Mouse (Mus musculus): Measurements from ENCODE around the gene Qpctl. TPM values are rescaled to one million over a fixed set of nuclear protein-coding genes. Genes with fewer than 3 reads are reported as not detected.

Qpctl gene
- total and polyA plus RNA-seq, 3 experiments: 3.1 to 6.5 TPM; not detected in 1

DNA sequence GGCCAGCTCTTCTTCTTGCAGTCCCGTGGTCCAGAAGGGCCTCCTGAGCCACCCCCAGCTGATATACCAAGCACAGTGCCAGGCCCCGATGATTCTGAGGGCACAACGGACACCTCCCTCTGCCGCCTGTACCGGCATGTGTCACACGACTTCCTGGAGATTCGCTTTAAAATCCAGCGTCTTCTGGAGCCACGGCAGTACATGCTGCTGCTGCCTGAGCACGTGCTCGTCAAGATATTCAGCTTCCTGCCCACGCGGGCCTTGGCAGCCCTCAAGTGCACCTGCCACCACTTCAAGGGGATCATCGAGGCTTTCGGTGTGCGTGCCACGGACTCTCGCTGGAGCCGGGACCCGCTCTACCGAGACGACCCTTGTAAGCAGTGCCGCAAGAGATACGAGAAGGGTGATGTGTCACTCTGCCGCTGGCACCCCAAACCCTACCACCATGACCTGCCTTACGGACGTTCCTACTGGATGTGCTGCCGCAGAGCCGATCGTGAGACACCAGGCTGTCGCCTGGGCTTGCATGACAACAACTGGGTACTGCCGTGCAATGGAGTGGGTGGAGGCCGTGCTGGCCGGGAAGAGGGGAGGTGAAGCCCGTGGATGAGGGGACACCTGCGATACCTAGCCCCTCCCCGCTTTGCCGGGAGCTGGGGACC is 12.3 kb downstream of the Qpctl start:
- H3K4me3 ChIP-seq (ENCODE audit: control insufficient read depth in 1 of 2, insufficient read depth in 1 of 2, low read depth in 2 of 2, low read length in 2 of 2): no peak overlapping the region
- no peak overlapping the region for H3K9ac ChIP-seq (ENCODE audit: control insufficient read depth, low read depth, low read length, poor library complexity, severe bottlenecking)
- TF ChIP-seq E2F4 (IDR thresholded peaks at IDR 0.05; ENCODE audit: borderline replicate concordance, low read depth, low read length) (no peak), RAD21 (IDR thresholded peaks at IDR 0.05; ENCODE audit: low read depth, low read length) (no peak), CHD1 (IDR thresholded peaks at IDR 0.05; ENCODE audit: low read depth, low read length) (no peak), SIN3A (IDR thresholded peaks at IDR 0.05; ENCODE audit: low read length) (no peak), CTCF (IDR thresholded peaks at IDR 0.05 in 2 of 3, conservative IDR thresholded peaks at IDR 0.05 in 1 of 3; ENCODE audit: control insufficient read depth in 1 of 3, insufficient read depth in 1 of 3, low read depth in 2 of 3, low read length in 3 of 3, poor library complexity in 1 of 3, severe bottlenecking in 1 of 3) (no peak), POLR2AphosphoS5 (IDR thresholded peaks at IDR 0.05; ENCODE audit: borderline replicate concordance, low read depth, low read length) (no peak), POLR2AphosphoS2 (IDR thresholded peaks at IDR 0.05; ENCODE audit: low read length) (no peak), MXI1 (IDR thresholded peaks at IDR 0.05; ENCODE audit: low read depth, low read length) (no peak), KAT2A (conservative IDR thresholded peaks at IDR 0.05; ENCODE audit: low read depth, low read length) (no peak), UBTF (IDR thresholded peaks at IDR 0.05; ENCODE audit: borderline replicate concordance, insufficient read depth, low read depth, low read length) (no peak), USF1 (IDR thresholded peaks at IDR 0.05; ENCODE audit: low read depth, low read length) (no peak)
- no peaks in the 10 kb centered on the region for H3K9me3 ChIP-seq (replicated peaks; ENCODE audit: insufficient read depth, low read length)
- H3K27ac ChIP-seq (ENCODE audit: control insufficient read depth, low read depth, low read length): no peak overlapping the region
- no peaks in the 10 kb centered on the region for H3K79me2 ChIP-seq (ENCODE audit: control insufficient read depth, insufficient read depth, low read length, poor library complexity)
- H3K4me1 ChIP-seq (ENCODE audit: control insufficient read depth in 1 of 2, insufficient read depth in 2 of 2, low read length in 2 of 2): peaks cover 0 to 2% of the 10 kb centered on the region in 2 experiments; a peak in 2 of 4 replicates
- no peaks in the 10 kb centered on the region for H3K27me3 ChIP-seq (ENCODE audit: control insufficient read depth in 1 of 2, insufficient read depth in 2 of 2, low read length in 2 of 2)
- no peak for DNase-seq (ENCODE audit: low read depth, low spot score)
- H3K36me3 ChIP-seq (ENCODE audit: control insufficient read depth in 1 of 2, insufficient read depth in 2 of 2, low read length in 2 of 2): 0 out of 4 replicates have a peak, but pooled peaks cover 0 to under 1% of the 10 kb centered on the region in 2 experiments

DNA sequence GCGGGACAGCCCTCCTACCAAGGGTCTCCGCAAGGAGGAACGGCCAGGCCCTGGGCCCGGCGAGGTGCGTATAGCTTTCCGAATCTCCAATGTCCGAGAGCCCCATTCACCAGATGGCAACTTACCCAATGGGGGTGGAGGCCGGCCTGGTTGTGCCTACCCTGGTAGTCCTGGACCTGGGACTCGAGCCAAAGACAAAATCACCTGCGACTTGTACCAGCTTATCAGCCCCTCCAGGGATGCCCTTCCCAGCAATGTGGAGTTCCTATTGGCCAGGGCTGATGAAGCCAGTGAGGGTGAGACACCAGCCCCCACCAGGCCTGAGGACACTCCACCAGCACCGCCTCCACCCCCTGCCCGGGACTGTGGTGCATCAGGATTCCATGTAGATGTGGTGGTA is 12.9 kb downstream of the Qpctl start:
- Histone ChIP-seq H3K4me1 (ENCODE audit: control insufficient read depth in 1 of 2, insufficient read depth in 2 of 2, low read length in 2 of 2) (peaks cover 0 to 4% of the 10 kb centered on the region in 2 experiments; a peak in 2 of 4 replicates), H3K9ac (ENCODE audit: control insufficient read depth, low read depth, low read length, poor library complexity, severe bottlenecking) (no peak overlapping the region)

More for the DNA sequence above, 12.9 kb downstream of the Qpctl start:
- no peak overlapping the region for H3K27ac ChIP-seq (ENCODE audit: control insufficient read depth, low read depth, low read length)
- no peak overlapping the region for H3K4me3 ChIP-seq (ENCODE audit: control insufficient read depth in 1 of 2, insufficient read depth in 1 of 2, low read depth in 2 of 2, low read length in 2 of 2)
- H3K36me3 ChIP-seq (ENCODE audit: control insufficient read depth in 1 of 2, insufficient read depth in 2 of 2, low read length in 2 of 2): 0 out of 4 replicates have a peak, but pooled peaks cover 0 to 2% of the 10 kb centered on the region in 2 experiments
- DNase-seq (ENCODE audit: low read depth, low spot score): no peak
- H3K9me3 ChIP-seq (replicated peaks; ENCODE audit: insufficient read depth, low read length): no peaks in the 10 kb centered on the region
- no peaks in the 10 kb centered on the region for H3K79me2 ChIP-seq (ENCODE audit: control insufficient read depth, insufficient read depth, low read length, poor library complexity)
- TF ChIP-seq GATA1 (IDR thresholded peaks at IDR 0.05; ENCODE audit: low read depth, low read length) (no peak), HCFC1 (IDR thresholded peaks at IDR 0.05; ENCODE audit: low read depth, low read length) (no peak), ZMIZ1 (IDR thresholded peaks at IDR 0.05; ENCODE audit: low read depth, low read length) (no peak), KAT2A (conservative IDR thresholded peaks at IDR 0.05; ENCODE audit: low read depth, low read length) (no peak), MEF2A (IDR thresholded peaks at IDR 0.05; ENCODE audit: extremely low read depth, insufficient replicate concordance, low read depth, low read length, poor library complexity, severe bottlenecking) (no peak), TCF12 (IDR thresholded peaks at IDR 0.05; ENCODE audit: low read depth, low read length) (no peak), EP300 (IDR thresholded peaks at IDR 0.05; ENCODE audit: low read depth in 1 of 2, low read length in 2 of 2) (no peak), POLR2A (IDR thresholded peaks at IDR 0.05; ENCODE audit: control insufficient read depth in 1 of 2, insufficient read depth in 1 of 2, low read depth in 1 of 2, low read length in 2 of 2, poor library complexity in 1 of 2) (no peak), NELFE (IDR thresholded peaks at IDR 0.05; ENCODE audit: low read depth, low read length) (no peak), TBP (IDR thresholded peaks at IDR 0.05; ENCODE audit: low read depth, low read length) (no peak)
- no peaks in the 10 kb centered on the region for H3K27me3 ChIP-seq (ENCODE audit: control insufficient read depth in 1 of 2, insufficient read depth in 2 of 2, low read length in 2 of 2)
